Mouse (Mus musculus): ENCODE results near the gene Ifnar1.
"Not testable (repeated sequence)": the region's sequence is repeated elsewhere in the genome, so short reads cannot be mapped to it uniquely, and the experiment has no call there.

Gene Ifnar1

DNA sequence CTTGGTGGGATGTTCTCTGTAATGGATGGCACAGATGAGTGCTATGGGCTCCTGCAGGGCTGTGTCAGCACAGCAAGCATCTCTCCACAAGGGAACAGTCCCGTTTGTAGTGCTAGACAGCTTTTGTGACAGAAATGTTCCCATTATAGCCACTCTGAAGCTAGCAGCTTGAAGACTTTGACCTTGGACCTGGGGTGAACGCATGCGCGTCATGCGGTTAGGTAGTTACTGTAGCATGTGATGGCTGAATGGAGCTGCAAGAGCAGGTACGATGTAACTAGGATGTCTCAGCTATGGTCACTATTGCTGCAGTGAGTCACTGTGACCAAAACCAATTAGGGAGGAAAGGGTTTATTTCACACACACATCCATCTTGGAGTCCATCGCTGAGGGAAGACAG, 13.0 kb downstream of the Ifnar1 start:
- no peak for DNase-seq (ENCODE audit: inconsistent age in 2 of 2, low spot score in 1 of 2)

DNA sequence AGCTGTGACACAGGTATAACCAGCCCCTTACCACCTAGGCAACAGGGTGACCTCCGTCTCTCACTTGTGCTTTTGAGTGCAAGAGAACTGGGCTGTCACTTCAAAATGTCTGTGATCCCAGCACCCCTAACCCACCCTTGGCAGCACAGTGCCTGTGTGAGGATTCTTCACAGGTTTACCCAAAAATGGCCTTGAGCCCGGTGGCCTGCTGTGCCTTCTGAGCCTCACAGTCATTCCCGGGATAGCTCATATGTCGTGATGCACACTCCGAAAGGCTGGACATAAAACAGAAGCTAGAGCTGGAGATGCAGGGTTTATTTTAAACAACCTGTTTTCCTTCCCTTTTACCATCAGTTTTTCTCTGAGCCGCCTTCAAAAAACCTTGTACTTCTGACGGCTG, 19.7 kb downstream of the Ifnar1 start:
- no peak for DNase-seq (ENCODE audit: inconsistent age in 2 of 2, low spot score in 1 of 2)

DNA sequence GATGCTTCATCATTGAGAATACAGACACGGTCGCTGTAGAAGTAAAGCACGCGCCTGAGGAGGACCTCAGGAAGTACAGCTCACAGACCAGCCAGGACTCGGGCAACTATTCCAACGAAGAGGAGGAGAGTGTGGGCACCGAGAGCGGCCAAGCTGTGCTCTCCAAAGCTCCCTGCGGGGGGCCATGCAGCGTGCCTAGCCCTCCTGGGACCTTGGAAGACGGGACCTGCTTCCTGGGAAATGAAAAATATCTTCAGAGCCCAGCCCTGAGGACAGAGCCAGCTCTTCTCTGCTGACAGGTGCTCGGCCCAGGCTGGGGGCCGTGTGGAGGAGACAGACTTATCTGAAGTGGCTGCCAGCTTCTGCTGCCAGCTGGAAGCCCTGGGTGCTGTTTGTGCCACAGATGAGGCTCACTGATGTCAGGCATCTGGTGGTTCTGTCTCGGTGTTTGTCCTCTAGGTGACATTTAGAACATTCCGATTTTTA, 20.1 kb downstream of the Ifnar1 start:
- no peak for DNase-seq (ENCODE audit: inconsistent age in 2 of 2, low spot score in 1 of 2)

DNA sequence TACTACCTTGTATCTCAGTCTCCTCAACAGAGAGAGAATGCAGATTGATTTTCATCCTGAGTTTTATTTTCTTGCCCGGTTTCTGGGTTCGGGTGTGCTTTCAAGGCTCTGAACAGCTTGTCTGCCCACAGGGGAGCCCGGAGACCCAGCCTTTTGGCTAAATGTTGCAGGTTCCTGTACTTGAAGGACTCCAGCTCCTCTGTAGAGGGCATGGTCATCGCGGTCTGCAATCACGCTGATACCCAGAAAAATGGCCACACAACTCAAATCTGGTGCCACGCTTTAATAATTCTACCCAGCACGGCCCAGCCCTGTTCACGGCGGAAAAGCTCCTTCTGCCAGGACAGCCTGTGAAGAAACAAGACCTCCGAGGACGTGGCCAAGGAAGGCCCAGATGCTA, 21.4 kb downstream of the Ifnar1 start:
- no peak for DNase-seq (ENCODE audit: inconsistent age in 2 of 2, low spot score in 1 of 2)

DNA sequence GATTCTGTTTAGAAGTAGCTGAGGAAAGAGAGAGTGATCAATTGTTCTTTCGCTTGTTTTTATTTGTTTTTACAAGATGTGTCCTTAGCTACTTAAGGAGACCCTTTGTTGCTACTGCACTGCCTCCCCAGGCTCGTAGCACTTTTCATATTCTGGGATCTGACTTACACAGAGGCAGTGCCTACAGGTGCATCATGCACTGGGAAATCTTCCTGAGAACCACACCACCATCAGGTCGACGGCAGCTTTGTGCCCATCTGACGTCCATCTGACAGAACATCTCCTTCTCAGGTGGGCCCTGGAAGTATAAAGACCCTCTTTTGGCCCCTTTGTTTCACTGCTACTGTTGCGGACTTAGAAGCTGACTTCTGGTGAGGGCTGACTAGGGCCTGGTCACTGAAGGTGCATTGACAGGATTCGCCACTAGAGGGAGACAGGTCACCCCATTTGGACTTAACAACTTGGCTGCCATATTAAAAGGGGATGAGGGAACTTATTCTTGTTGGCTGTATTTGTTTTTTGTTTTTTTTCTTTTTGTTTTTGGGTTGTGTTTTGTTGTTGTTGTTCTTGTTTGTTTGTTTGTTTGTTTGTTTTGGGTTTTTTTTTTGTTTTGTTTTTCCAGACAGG, 27.2 kb downstream of the Ifnar1 start:
- peak; percentile 78 to 95 for DNase-seq (ENCODE audit: inconsistent age in 2 of 2, low spot score in 1 of 2)

DNA sequence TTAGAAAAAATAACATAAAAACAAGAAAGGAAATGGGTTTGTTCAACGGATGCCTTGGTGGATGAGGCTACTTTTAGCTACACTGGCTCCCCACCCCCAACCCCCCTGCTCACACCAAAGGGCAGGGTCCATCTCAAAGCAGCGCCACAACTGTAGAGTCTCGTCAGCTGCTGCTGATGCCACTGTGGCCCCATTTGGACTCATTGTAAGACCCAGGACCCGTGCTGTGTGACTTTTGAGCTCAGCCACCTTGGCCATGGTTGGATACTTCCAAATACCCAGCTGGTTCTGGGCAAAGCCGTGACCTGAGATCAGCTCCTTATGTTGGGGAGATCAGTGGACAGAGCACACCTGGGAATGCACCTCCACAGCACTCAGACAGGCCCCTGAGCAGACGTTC, 28.1 kb downstream of the Ifnar1 start:
- no peak for DNase-seq (ENCODE audit: inconsistent age in 2 of 2, low spot score in 1 of 2)

DNA sequence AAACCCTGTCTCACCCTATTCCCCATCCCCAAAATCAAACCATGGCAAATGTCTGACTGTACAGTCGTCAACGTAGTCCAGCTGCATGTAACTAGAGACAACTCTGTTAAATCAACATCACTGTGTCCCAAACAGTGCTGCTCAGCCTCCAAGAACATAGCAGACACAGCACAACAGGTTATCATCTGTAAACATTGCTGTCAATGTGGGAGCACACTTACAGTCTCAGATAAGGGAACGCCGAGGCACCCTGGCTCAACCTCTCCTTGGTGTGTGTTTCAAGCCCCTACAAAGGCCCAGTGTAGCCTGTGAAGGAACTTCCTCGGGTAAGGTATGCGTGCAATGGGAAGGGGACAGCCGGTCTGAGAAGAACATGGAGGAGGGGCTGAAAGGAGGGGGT, 32.0 kb downstream of the Ifnar1 start:
- DNase-seq (ENCODE audit: inconsistent age in 2 of 2, low spot score in 1 of 2) = no peak

DNA sequence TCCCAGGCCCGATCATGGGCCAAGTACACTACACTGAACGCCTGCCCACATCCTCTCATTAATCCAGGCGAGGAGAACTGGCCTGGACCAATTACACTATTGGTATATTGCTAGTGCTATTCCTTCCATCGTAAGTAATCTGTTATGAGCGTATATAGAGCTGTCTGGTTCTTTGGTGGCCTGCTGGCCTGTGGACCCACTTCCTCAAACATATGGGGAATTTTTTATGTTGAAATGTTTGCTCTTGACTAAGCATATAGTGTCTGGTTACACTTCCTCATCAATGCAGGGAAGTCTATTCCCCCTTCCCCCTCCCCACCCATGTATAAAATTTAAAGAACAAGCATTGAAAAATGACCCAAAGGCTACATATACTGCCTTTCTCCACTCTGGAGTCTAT, 37.0 kb downstream of the Ifnar1 start:
- no peak for DNase-seq (ENCODE audit: inconsistent age in 2 of 2, low spot score in 1 of 2)

DNA sequence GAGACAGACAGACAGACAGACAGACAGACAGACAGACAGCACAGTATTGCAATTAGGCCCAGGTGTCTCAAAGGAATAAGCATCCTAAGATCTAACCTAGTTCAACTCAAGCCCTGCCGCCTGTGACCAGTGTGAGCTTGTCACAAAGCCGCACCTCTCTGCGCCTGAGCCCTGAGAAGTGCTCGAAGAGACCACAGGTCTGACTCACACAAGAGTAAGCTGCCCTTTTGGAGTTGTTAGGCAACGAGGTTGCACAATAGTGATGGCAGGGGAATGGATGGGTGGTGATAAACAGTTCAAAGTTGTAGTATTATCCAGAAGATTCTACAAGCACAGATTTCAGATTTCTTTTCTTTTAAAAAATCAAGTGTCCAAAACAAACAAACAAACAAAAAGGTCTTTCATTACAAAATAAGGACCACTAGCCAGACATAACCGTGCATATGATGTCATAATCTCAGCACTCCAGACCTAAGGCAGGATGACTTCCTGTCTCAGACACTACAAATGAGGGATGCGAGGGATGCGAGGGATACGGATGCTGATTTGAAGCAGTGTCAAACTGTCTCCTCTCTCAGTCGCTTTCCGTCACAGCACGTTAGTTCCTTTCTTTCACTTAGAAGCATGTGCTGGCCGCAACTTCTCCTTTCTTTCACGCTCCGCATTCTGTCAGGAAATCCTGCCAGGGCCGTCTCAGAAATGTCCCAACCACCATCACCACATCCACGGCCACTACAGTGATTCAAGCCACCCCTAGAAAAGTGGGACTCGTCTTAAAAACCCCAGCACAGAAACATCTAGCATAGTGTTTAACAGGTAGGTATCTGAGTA, 37.7 kb downstream of the Ifnar1 start:
- peak; percentile 79 to 91 for DNase-seq (ENCODE audit: inconsistent age in 2 of 2, low spot score in 1 of 2)

DNA sequence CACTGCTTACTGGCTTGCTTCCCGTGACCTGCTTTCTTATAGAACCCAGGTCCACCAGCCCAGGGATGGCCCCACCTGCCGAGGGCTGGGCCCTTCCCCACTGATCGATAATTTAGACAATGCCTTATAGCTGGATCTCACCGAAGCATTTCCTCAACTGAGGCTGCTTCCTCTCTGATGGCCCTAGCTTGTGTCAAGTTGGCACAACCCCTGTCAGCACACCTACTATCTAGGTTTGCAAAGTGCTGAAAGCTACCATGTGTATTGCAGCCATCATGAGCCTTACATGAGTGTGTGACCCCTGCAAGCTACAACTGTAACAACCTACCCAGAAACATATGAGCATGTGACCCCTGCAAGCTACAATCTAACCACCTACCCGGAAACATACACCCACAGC, 39.2 kb downstream of the Ifnar1 start:
- peak in 1 of 2 experiments; percentile 28 for DNase-seq (ENCODE audit: inconsistent age in 2 of 2, low spot score in 1 of 2)

DNA sequence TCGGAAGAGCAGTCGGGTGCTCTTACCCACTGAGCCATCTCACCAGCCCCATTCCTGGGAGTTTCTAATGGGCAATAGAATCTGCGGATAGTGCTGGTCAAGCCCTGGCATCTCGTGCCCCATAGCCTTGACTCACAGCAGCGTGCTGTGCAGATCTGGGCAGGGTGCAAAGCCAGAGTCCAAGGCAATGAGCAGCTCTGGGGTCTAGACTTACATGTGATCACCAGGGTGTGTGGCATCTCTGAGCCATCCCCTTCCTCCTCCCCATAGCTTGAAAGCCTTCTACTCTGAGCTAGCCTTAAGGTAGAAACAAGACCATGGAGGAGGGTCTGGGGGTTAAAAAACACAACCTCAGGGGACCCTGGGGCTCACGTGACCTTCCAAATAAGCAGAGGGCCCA, 41.2 kb downstream of the Ifnar1 start:
- peak in 1 of 2 experiments; percentile 22 for DNase-seq (ENCODE audit: inconsistent age in 2 of 2, low spot score in 1 of 2)

DNA sequence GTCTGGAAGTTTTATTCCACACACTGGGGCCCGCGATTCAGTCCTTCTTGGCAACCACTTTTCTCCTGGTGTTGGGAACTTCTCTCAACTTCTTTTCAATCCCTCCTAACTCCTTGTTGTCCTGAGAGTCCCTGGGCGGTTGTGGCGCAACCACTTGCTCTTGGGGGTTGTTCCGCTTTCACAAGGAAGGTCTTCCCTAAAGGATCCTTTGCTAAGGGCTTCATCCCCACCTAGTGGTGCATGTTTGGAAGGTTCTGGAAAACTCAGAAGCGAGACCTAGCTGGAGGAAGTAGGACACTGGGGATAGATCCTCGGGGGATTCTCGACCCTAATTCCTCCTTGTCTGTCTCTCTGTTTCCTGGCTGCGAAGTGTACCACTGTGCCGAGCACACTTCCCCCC, 42.0 kb downstream of the Ifnar1 start:
- DNase-seq (ENCODE audit: inconsistent age in 2 of 2, low spot score in 1 of 2) = peak; percentile 50 to 71

DNA sequence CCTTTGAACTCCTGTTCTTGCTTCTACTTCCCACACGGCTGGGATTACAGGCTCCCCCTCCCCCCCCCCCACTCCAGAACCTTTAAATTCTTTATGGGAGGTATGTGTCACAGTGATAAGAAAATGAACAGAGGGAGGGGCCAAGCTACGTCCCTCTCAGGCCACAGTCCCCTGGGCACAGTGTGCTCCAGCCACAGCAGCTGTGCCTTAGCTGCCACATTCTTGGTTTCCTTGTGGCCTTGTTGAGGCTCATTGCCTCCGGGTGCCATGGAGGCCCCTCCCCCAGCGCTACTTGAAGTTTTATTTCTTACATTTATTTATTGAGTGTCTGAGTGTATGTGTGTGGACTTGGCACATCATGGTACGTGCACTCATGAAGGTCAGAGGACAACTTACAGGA, 42.5 kb downstream of the Ifnar1 start:
- peak; percentile 31 to 43 for DNase-seq (ENCODE audit: inconsistent age in 2 of 2, low spot score in 1 of 2)

DNA sequence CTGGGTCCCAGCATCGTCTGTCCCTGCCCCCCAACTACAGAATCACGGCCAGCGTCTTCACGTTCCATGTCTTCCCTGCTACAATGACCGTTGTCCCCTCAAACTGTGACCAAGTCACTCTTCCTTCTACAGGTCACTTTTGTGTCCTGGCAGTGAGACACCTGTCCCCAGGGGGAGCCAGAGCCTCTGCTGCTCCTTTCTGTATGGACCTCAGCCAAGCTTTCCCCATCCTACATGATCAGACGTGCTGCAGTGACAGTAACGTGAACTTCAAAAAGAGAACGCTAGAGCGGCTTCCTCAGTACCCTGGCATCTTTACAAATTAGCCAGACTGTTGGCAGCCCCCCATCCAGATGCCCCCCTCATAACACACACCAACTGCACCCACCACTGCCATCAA, 43.5 kb downstream of the Ifnar1 start:
- peak in 1 of 2 experiments; percentile 42 for DNase-seq (ENCODE audit: inconsistent age in 2 of 2, low spot score in 1 of 2)

DNA sequence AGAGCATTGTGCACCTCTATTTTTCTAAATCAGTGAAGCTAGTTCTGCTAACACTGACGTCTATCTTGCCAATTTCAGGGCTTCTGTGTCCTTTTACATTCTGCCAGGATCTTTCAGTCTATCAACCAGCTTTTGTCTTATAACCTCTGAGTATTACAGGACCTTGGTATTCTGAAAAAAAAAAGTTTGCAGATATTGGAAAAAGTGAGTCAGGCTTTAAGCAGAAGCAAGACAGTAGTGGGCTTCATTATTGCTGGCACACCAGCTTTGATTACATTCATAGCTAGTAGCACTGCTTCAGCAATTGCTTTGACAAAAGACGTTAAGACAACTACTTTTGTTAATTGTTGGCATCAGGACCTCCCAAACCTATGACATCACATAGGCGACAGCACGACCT, 45.8 kb downstream of the Ifnar1 start:
- not testable (repeated sequence) for DNase-seq (ENCODE audit: inconsistent age in 2 of 2, low spot score in 1 of 2)

DNA sequence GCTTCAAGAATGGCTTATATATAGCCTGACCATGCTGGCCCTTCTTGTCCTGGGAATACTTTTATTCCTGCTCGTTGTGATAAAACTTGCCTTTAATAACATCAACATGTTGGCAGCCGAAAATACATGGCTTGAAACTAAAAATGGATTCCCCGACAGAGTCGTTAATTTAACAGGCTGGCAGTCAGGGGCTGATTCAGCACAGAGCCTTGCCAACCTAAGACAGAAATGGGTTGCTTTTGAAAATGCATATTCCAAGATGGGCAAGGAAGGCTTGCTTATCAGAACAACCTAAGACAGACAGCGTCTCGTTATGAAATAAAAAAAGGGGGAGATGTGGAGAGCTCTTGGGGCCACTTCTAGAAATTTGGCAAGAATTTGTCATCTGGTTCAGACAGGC, 46.8 kb downstream of the Ifnar1 start:
- no peak for DNase-seq (ENCODE audit: inconsistent age in 2 of 2, low spot score in 1 of 2)

DNA sequence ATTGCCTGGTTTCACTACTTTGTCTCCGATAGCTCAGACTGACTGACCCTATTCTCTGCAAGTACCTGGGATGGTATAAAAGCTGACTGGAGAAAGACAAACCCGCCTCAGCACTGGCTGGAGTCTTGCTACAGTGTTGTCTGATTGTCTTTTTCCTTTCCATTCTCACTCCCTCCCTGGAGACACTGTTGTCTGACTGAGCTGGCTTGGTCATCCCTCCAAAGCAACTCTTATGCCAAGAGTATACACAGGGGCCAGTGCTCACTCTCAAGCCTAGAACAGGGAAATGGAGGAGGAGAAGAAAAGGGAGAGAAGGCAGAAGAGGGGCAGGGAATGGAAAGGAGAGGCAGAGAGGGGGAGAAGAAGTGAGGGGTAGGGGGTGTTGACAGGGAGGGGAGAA, 47.4 kb downstream of the Ifnar1 start:
- DNase-seq (ENCODE audit: inconsistent age in 2 of 2, low spot score in 1 of 2) = peak in 1 of 2 experiments; percentile 21

DNA sequence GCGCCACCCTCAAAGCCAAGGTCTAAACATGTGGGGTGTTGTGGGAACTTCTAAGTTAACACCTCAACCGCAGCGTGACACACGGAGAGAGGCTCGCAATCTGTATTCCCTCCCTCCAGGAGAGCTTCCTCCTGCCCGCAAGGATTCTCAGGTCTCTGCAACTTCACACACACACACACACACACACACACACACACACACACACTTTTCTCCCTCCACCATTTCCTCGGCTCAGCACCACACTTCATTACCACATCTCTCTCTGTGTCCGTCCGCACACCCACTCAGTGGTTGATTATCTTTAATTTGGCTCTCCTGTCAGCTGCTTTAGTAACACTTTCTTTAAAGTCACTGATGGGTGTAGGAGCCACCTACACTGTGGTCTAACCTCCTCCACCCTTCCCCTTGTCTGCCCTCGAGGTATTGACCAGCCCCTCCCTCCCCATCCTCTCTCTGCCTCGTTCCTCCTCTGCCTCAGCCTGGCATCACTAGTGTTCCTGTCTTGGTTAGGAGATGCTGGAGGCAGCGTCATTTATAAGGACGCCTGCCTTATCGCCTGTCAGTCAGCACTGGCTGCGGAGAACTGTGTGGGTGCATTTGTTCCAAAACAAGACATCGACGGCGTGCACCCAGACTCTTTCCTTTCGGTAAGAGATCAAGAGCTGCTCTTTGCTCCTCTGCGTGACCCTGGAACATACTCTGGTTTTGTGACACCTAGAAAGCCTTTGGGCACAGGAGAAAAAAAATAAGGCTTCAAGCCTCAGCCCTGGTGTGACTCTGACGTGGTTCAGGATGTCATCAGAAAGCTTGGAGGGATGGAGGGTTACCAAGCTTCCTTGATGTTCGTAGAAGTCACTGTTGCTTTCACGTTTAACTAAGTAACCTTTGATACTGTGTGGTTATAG, 48.3 kb downstream of the Ifnar1 start:
- DNase-seq (ENCODE audit: inconsistent age in 2 of 2, low spot score in 1 of 2) = peak in 1 of 2 experiments; percentile 30

DNA sequence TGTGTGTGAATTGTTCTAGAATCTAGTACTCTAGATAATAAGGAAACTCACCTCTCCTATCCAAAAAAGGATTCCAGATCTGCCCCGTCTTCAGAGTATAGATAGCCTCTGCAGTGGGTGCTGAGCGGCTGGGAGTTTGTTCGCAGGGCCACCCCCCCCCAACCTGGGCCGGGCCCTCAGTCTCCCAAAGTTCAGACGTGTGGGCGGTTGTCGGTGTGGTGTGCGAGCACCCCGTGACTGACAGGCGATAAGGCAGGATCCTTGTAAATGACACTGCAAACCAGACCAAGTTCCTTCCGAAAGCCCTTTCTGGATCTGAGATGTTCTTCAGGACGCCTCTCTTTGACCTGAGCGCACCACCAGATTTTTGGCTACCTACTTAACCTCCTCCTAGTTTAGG, 49.4 kb downstream of the Ifnar1 start:
- DNase-seq (ENCODE audit: inconsistent age in 2 of 2, low spot score in 1 of 2) = peak in 1 of 2 experiments; percentile 25

DNA sequence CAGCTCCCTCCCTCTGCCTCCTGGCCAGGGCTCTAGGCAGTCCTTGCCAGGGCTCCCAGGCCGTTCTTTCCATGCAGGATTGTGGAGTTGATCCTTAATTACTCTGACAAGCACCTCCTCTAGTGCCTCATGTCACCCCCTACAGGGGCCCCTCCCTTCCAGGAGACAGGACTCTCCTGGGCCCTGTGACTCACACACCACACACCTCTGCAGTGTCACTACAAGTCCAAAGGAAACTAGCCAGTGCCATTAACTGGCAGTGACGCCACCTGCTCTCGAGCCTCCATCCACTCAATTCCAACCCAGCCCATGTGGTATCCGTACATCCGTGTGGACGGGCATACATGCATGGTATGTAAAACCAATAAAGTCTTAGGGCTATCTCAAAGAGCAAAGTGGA, 49.9 kb downstream of the Ifnar1 start:
- no peak for DNase-seq (ENCODE audit: inconsistent age in 2 of 2, low spot score in 1 of 2)

DNA sequence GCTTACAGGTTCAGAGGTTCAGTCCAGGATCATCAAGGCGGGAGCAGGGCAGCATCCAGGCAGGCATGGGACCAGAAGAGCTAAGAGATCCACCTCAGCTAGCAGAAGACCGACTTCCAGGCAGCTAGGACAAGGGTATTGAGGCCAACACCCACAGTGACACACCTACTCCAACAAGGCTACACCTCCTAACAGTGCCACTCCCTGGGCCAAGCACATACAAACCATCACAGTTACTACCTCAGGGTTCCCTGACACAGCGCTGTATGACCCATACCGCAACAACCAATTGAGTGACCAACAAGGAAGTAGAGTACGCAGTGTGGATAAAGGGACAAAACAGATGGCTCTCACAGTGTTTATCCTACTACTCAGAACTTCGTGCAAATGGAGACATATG, 51.3 kb downstream of the Ifnar1 start:
- DNase-seq (ENCODE audit: inconsistent age in 2 of 2, low spot score in 1 of 2) = no peak

Measured in adrenal gland, adult (tissue).